Mouse (Mus musculus) stomach, embryonic 16.5 days (tissue): ENCODE measurements around the gene Lsg1. TPM values are rescaled to one million over a fixed set of nuclear protein-coding genes. Genes with fewer than 3 reads are reported as not detected.

Experiments
- ATAC-seq: fragments of 200-750 bp; cut with Nextera tagmentation; 2 replicates; pipeline ENCODE4 v1.8.0; 2017; ENCODE audit warnings: moderate number of reproducible peaks, moderate TSS enrichment; ENCODE audit not compliant: insufficient read depth, low FRiP score
- H3K27ac ChIP-seq: fragments of 300-500 bp; sonication (generic); 2 replicates; pipeline ENCODE4 v1.5.1; 2014; ENCODE audit warnings: low read length
- H3K27me3 ChIP-seq: fragments of 300-500 bp; sonication (generic); 2 replicates; pipeline ENCODE4 v1.6.1; 2014; ENCODE audit warnings: low read length, control low read depth, mixed read lengths; ENCODE audit not compliant: control insufficient read depth, insufficient read depth
- H3K36me3 ChIP-seq: fragments of 300-500 bp; sonication (generic); 2 replicates; pipeline ENCODE4 v1.6.1; 2014; ENCODE audit warnings: low read length; ENCODE audit not compliant: control insufficient read depth, insufficient read depth
- H3K4me1 ChIP-seq: fragments of 300-500 bp; sonication (generic); 2 replicates; pipeline ENCODE4 v1.6.1; 2014; ENCODE audit warnings: low read length, control low read depth, mixed read lengths; ENCODE audit not compliant: control insufficient read depth, insufficient read depth
- H3K4me2 ChIP-seq: fragments of 300-500 bp; sonication (generic); 2 replicates; pipeline ENCODE4 v1.6.1; 2014; ENCODE audit warnings: low read depth, low read length, mixed read lengths
- H3K4me3 ChIP-seq: fragments of 300-500 bp; sonication (generic); replicated peaks from 2 replicates; pipeline ENCODE4 v1.5.1; 2014; ENCODE audit warnings: mild to moderate bottlenecking, low read length
- H3K9ac ChIP-seq: fragments of 300-500 bp; sonication (generic); 2 replicates; pipeline ENCODE4 v1.6.1; 2014; ENCODE audit warnings: low read length
- H3K9me3 ChIP-seq: fragments of 300-500 bp; sonication (generic); replicated peaks from 2 replicates; pipeline ENCODE4 v1.6.1; 2016; ENCODE audit warnings: low read length, control low read depth; ENCODE audit not compliant: control insufficient read depth
- WGBS: fragments of 180-500 bp; shearing (Covaris S2); extraction: QIAGEN DNeasy Blood & Tissue Kit; methylation state at CpG from one replicate; pipeline ENCODE4 v1.1.7; 2014; 5-methylcytosine and 5-hydroxymethylcytosine counted together
- polyA plus RNA-seq: library from polyadenylated mRNA; unstranded; fragments of >200 nt; fragmentation: Nextera tagmentation; extraction: Ambion mirVana; gene quantifications from 2 replicates; pipeline ENCODE4 v1.2.1, GENCODE M21; 2015

Lsg1 gene
- polyA plus RNA-seq, 1 experiment from 2014 or later: 51.6 TPM

GRCm38 (mm10) chr16:30510504-30511451, 76.6 kb downstream of the Lsg1 start:
- no peaks in the 10 kb centered on the region for H3K9me3 ChIP-seq
- H3K4me3 ChIP-seq: peak overlapping the region; percentile 72
- no peaks in the 10 kb centered on the region for H3K27me3 ChIP-seq
- H3K4me2 ChIP-seq: peak overlapping the region; percentile 64
- H3K36me3 ChIP-seq: no peaks in the 10 kb centered on the region
- ATAC-seq: peak; percentile 87
- H3K9ac ChIP-seq: peak overlapping the region; percentile 90
- H3K4me1 ChIP-seq: peaks cover 18% of the 10 kb centered on the region
- 3% methylated on average over 44 of the region's 44 CpGs for WGBS
- peak overlapping the region; percentile 94 for H3K27ac ChIP-seq

Other genes with a start within 250 kb of the Lsg1 start
- 9.1 and 12.0 TPM in 2 replicates for gene Atp13a3, start 181.6 kb downstream of the Lsg1 start, polyA plus RNA-seq
- gene Tmem44, start 36.8 kb downstream of the Lsg1 start, polyA plus RNA-seq: 8.4 and 11.0 TPM in 2 replicates
- gene Fam43a, start 12.1 kb upstream of the Lsg1 start, polyA plus RNA-seq: 15.5 and 16.7 TPM in 2 replicates